Mouse (Mus musculus) embryonic facial prominence, embryonic 11.5 days (tissue): ENCODE results near the gene Dnajb7. TPM values are rescaled to one million over a fixed set of nuclear protein-coding genes. Genes with fewer than 3 reads are reported as not detected.

ENCODE experiments used
- polyA plus RNA-seq: library from polyadenylated mRNA; unstranded; fragments of >200 nt; fragmentation: Nextera tagmentation; extraction: Ambion mirVana; gene quantifications from 2 replicates; pipeline ENCODE4 v1.2.1, GENCODE M21; 2014

The Dnajb7 gene
- polyA plus RNA-seq, 1 experiment from 2014 or later: 0.45 TPM

Other genes starting within 250 kb of the Dnajb7 start
- 15.5 and 18.4 TPM in 2 replicates for gene Mrtfa, start 217.5 kb downstream of the Dnajb7 start, polyA plus RNA-seq
- gene Mchr1, start 172.8 kb downstream of the Dnajb7 start, polyA plus RNA-seq: 0.21 and 0.76 TPM in 2 replicates
- gene Slc25a17, start 47.5 kb downstream of the Dnajb7 start, polyA plus RNA-seq: 119 and 125 TPM in 2 replicates
- 203 and 220 TPM in 2 replicates for gene St13, start 8.2 kb downstream of the Dnajb7 start, polyA plus RNA-seq
- gene Xpnpep3, start 8.2 kb downstream of the Dnajb7 start, polyA plus RNA-seq: 5.7 and 7.6 TPM in 2 replicates
- 521 and 534 TPM in 2 replicates for gene Rbx1, start 58.0 kb upstream of the Dnajb7 start, polyA plus RNA-seq
- gene Ep300, start 177.1 kb upstream of the Dnajb7 start, polyA plus RNA-seq: 24.5 and 25.0 TPM in 2 replicates